In the genomic region with DNA sequence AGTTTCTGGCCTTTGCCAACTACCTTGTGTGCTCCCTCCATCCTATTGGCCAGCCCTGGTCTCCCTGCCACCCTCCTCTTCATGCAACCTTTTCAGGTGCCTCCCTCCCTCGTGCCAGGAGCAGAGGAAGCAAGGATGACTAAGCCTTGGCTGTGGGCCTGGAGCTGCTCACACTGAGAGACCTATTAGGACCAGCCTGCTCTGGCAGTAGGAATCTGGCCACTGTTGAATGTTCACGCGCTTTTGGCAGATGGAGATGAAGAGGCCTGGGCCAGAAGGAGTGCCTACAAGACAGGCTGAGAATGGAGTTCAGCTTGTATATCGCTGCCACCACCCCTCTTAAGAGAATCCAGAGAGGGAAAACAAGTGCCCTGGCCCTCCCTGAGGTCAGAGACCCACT, we compare ENCODE assay signal across 12 mouse cellular contexts. TPM values are rescaled to one million over a fixed set of nuclear protein-coding genes. Genes with fewer than 3 reads are reported as not detected.
DNase-seq lines count a peak whose midpoint lies in the region; ATAC-seq lines count a peak whose summit lies in the region.
"Had no signal": no experiment of that assay in that cellular context is flagged by ENCODE, and none has a peak within 500 bp of the region (broad histone marks: within the 10 kb centered on the region; RNA-seq: fewer than 3 reads in every experiment).

No protein-coding gene starts in this region.

- H3K9me3 ChIP-seq in forebrain, embryonic 15.5 days = no peaks in the 10 kb centered on the region
- H3K9me3 ChIP-seq in forebrain, embryonic 11.5 days (ENCODE audit: control insufficient read depth, low read length) = no peaks in the 10 kb centered on the region

- H3K36me3 ChIP-seq in forebrain, embryonic 15.5 days = no peaks in the 10 kb centered on the region
- no peaks in the 10 kb centered on the region for H3K36me3 ChIP-seq in forebrain, embryonic 11.5 days (ENCODE audit: control insufficient read depth, insufficient read depth, low read length)

- H3K9ac ChIP-seq in forebrain, embryonic 15.5 days (replicated peaks) = no peak overlapping the region
- no peak overlapping the region for H3K9ac ChIP-seq in forebrain, embryonic 11.5 days (ENCODE audit: low read length)

- DNase-seq in forebrain, embryonic 11.5 days (ENCODE audit: low spot score) = no peak
- DNase-seq in right cerebral cortex, postnatal 10 days (ENCODE audit: low spot score in 2 of 2) = peak; percentile 56 to 60
- no peak for DNase-seq in right cerebral cortex, adult 2 months (ENCODE audit: low spot score in 2 of 2)
- peak; percentile 59 for DNase-seq in heart, adult 8-10 months (ENCODE audit: low spot score)
- peak; percentile 22 for DNase-seq in ovary, postnatal 36 days (ENCODE audit: low spot score)
- DNase-seq in thymus, postnatal 14 days = no peak
- DNase-seq: embryo, embryonic 11 days; kidney, adult 18-20 months had no signal

- no peak overlapping the region for H3K4me2 ChIP-seq in forebrain, embryonic 15.5 days (replicated peaks)
- H3K4me2 ChIP-seq in forebrain, embryonic 11.5 days (ENCODE audit: low read depth, low read length, severe bottlenecking) = no peak overlapping the region

- H3K27me3 ChIP-seq in forebrain, embryonic 15.5 days = no peaks in the 10 kb centered on the region
- no peaks in the 10 kb centered on the region for H3K27me3 ChIP-seq in forebrain, embryonic 11.5 days (ENCODE audit: control insufficient read depth, insufficient read depth, low read length)

- ATAC-seq in forebrain, embryonic 15.5 days (replicated peaks) = peak; percentile 41; the same call in 1 of the 2 replicates
- no peak for ATAC-seq in forebrain, embryonic 11.5 days (replicated peaks; ENCODE audit: low FRiP score)
- ATAC-seq in activated CD4-positive, CD25-positive, alpha-beta regulatory T cell, adult 4 months = no peak

- H3K27ac ChIP-seq in forebrain, embryonic 15.5 days (replicated peaks) = no peak overlapping the region; the same call in 1 of the 2 replicates
- no peak overlapping the region for H3K27ac ChIP-seq in forebrain, embryonic 11.5 days (ENCODE audit: low read depth, low read length)

- H3K4me3 ChIP-seq in forebrain, embryonic 15.5 days = no peak overlapping the region
- H3K4me3 ChIP-seq in forebrain, embryonic 11.5 days (ENCODE audit: low read depth, low read length) = no peak overlapping the region

- peaks cover 4% of the 10 kb centered on the region; the same call in 1 of the 2 replicates for H3K4me1 ChIP-seq in forebrain, embryonic 15.5 days
- H3K4me1 ChIP-seq in forebrain, embryonic 11.5 days (replicated peaks; ENCODE audit: control insufficient read depth, insufficient read depth, low read length) = no peaks in the 10 kb centered on the region

- 54% methylated on average over 4 of the region's 4 CpGs for WGBS in forebrain, embryonic 15.5 days
- 80% methylated on average over 4 of the region's 4 CpGs for WGBS in forebrain, embryonic 11.5 days

RNA-seq across cellular contexts. Expression of gene Kcna10, which starts 7.4 kb away (rescaled TPM):
- not detected in 2 replicates for polyA plus RNA-seq in forebrain, embryonic 15.5 days (2015; fragmentation: Nextera tagmentation; extraction: Ambion mirVana)
- not detected in 2 replicates for polyA plus RNA-seq in forebrain, embryonic 11.5 days (2014; fragmentation: Nextera tagmentation; extraction: Ambion mirVana)
- not detected for total RNA-seq in heart, adult 8-10 months (2022)
- polyA plus RNA-seq in activated CD4-positive, CD25-positive, alpha-beta regulatory T cell, adult 4 months (2017; shearing (Covaris generic)) = not detected
- total RNA-seq: left cerebral cortex, postnatal 10 days had no signal
- polyA plus RNA-seq: neural tube, embryonic 11.5 days had no signal

RNA-seq across cellular contexts. Expression of gene Cym, which starts 46.0 kb away (rescaled TPM):
- 0.14 TPM in 1 of 2 replicates, not detected in the other for polyA plus RNA-seq in forebrain, embryonic 15.5 days (2015; fragmentation: Nextera tagmentation; extraction: Ambion mirVana)
- polyA plus RNA-seq in forebrain, embryonic 11.5 days (2014; fragmentation: Nextera tagmentation; extraction: Ambion mirVana) = not detected in 2 replicates
- not detected for total RNA-seq in heart, adult 8-10 months (2022)
- polyA plus RNA-seq in activated CD4-positive, CD25-positive, alpha-beta regulatory T cell, adult 4 months (2017; shearing (Covaris generic)) = under 1 TPM in 1 of 2 experiments, not detected in 1; 0.90 TPM
- polyA plus RNA-seq: neural tube, embryonic 11.5 days had no signal

RNA-seq across cellular contexts. Expression of gene A630076J17Rik, which starts 54.9 kb away (rescaled TPM):
- not detected in 2 replicates for polyA plus RNA-seq in forebrain, embryonic 15.5 days (2015; fragmentation: Nextera tagmentation; extraction: Ambion mirVana)
- polyA plus RNA-seq in forebrain, embryonic 11.5 days (2014; fragmentation: Nextera tagmentation; extraction: Ambion mirVana) = not detected in 2 replicates
- not detected for total RNA-seq in heart, adult 8-10 months (2022)
- not detected for polyA plus RNA-seq in activated CD4-positive, CD25-positive, alpha-beta regulatory T cell, adult 4 months (2017; shearing (Covaris generic))
- total RNA-seq: left cerebral cortex, postnatal 10 days had no signal
- polyA plus RNA-seq: neural tube, embryonic 11.5 days had no signal

Comparison
In these comparisons a context has a peak if more than half of its experiments do, and no peak if none do; other contexts are left out.
1. DNase-seq: peak in right cerebral cortex, postnatal 10 days (2 of 2), heart, adult 8-10 months (single experiment) and ovary, postnatal 36 days (single experiment); none in forebrain, embryonic 11.5 days (single experiment), right cerebral cortex, adult 2 months (0 of 2) and thymus, postnatal 14 days (single experiment).